Mouse (Mus musculus) gastrocnemius, adult 2 months (tissue): ENCODE measurements at regions not wholly inside any gene's neighbourhood (a gene's known extent, or its start where the extent isn't known, plus 50 kb on each side); places are given as distances from the start of the nearest gene placed in this dataset.
A peak's percentile ranks its signal among the peaks of the same experiment; 100 is the strongest.

ENCODE experiments used
- DNase-seq: peaks from one replicate; pipeline ENCODE4 v3.0.0; 2022
- H3K27ac ChIP-seq: fragments of 200-600 bp; 2 replicates; pipeline ENCODE4 v1.8.1; 2022; ENCODE audit warnings: mild to moderate bottlenecking
- H3K4me3 ChIP-seq: fragments of 200-600 bp; 2 replicates; pipeline ENCODE4 v1.8.1; 2022; ENCODE audit warnings: mild to moderate bottlenecking, moderate library complexity
- CTCF ChIP-seq: fragments of 200-600 bp; IDR thresholded peaks from 2 replicates; pipeline ENCODE4 v1.8.1; 2022; ENCODE audit warnings: antibody characterized with exemption, mild to moderate bottlenecking, moderate library complexity
- intact Hi-C: fragments of 180-260 bp; cut with DNase I; formaldehyde crosslinking; loops from one replicate; pipeline ENCODE4 v1.15.1; 2025

- intact Hi-C loops: no loop called here
- TF ChIP-seq CTCF: no peak
- no peak for DNase-seq
- Histone ChIP-seq H3K4me3 (no peak overlapping the region), H3K27ac (no peak overlapping the region)
Observed at GRCm38 (mm10) chr2:92836203-92836602, 78.7 kb upstream of the Syt13 start.

- Histone ChIP-seq H3K4me3 (no peak overlapping the region), H3K27ac (no peak overlapping the region)
- TF ChIP-seq CTCF: no peak
- intact Hi-C loops: no loop called here
- no peak for DNase-seq
Observed at GRCm38 (mm10) chr2:92838012-92838411, 76.9 kb upstream of the Syt13 start.

- intact Hi-C loops: no loop called here
Observed at GRCm38 (mm10) chr2:92840009-92840408, 74.9 kb upstream of the Syt13 start.

GRCm38 (mm10) chr2:92841626-92842025 is 73.3 kb upstream of the Syt13 start:
- no peak for DNase-seq
- intact Hi-C loops: no loop called here
- no peak for TF ChIP-seq CTCF
- Histone ChIP-seq H3K4me3 (no peak overlapping the region), H3K27ac (no peak overlapping the region)

More at GRCm38 (mm10) chr2:92840009-92840408, 74.9 kb upstream of the Syt13 start:
- no peak overlapping the region for H3K27ac ChIP-seq
- DNase-seq: peak; percentile 47
- TF ChIP-seq CTCF: peak; percentile 64
- no peak overlapping the region for H3K4me3 ChIP-seq

- Histone ChIP-seq H3K4me3 (no peak overlapping the region), H3K27ac (no peak overlapping the region)
- DNase-seq: peak; percentile 48
- no peak for TF ChIP-seq CTCF
- intact Hi-C loops: no loop called here
Observed at GRCm38 (mm10) chr2:92845061-92845769, 69.7 kb upstream of the Syt13 start.

- no peak for DNase-seq
- Histone ChIP-seq H3K4me3 (no peak overlapping the region), H3K27ac (no peak overlapping the region)
- intact Hi-C loops: no loop called here
- TF ChIP-seq CTCF: no peak
Observed at GRCm38 (mm10) chr2:92848962-92849361, 65.9 kb upstream of the Syt13 start.

- no peak overlapping the region for H3K4me3 ChIP-seq
- TF ChIP-seq CTCF: no peak
- H3K27ac ChIP-seq: no peak overlapping the region
- intact Hi-C loops: no loop called here
- no peak for DNase-seq
Observed at GRCm38 (mm10) chr2:92851336-92851735, 63.6 kb upstream of the Syt13 start.

- DNase-seq: no peak
- intact Hi-C loops: no loop called here
- Histone ChIP-seq H3K27ac (no peak overlapping the region), H3K4me3 (no peak overlapping the region)
- no peak for TF ChIP-seq CTCF
Observed at GRCm38 (mm10) chr2:92853175-92853574, 61.7 kb upstream of the Syt13 start.

GRCm38 (mm10) chr2:92854331-92854730 is 60.6 kb upstream of the Syt13 start:
- TF ChIP-seq CTCF: no peak
- Histone ChIP-seq H3K4me3 (no peak overlapping the region), H3K27ac (no peak overlapping the region)
- no peak for DNase-seq
- intact Hi-C loops: no loop called here

GRCm38 (mm10) chr2:92856047-92856446 is 58.9 kb upstream of the Syt13 start:
- DNase-seq: no peak
- no peak overlapping the region for H3K27ac ChIP-seq
- no peak overlapping the region for H3K4me3 ChIP-seq
- intact Hi-C loops: no loop called here
- no peak for TF ChIP-seq CTCF

- no peak for DNase-seq
- no peak overlapping the region for H3K27ac ChIP-seq
- intact Hi-C loops: no loop called here
- H3K4me3 ChIP-seq: no peak overlapping the region
- TF ChIP-seq CTCF: no peak
Observed at GRCm38 (mm10) chr2:92860502-92861197, 54.2 kb upstream of the Syt13 start.
